In the genomic region with DNA sequence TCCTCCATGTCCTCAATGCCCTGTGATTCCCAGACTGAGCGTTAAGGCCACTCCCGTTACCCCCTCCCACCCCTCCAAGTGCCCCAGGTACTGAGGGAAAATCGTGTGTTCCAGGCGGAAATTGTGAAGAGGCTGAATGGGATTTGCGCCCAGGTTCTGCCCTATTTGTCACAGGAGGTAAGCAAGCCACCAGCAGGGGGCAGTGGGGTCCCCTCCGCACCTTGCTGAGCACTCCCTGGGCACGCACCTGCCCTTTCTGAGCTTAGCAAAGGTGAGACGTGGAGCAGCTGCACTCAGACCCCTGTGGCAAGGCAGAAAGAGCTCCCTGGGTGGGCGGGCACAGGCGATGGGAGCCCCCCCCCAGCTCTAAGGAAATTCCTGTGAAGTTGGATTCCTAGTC, we compare ENCODE assay signal across 8 mouse cellular contexts. TPM values are rescaled to one million over a fixed set of nuclear protein-coding genes. Genes with fewer than 3 reads are reported as not detected.
DNase-seq lines count a peak whose midpoint lies in the region; ATAC-seq lines count a peak whose summit lies in the region.

No protein-coding gene starts in this region.

- peak; percentile 73 for DNase-seq in embryo, embryonic 10 days (ENCODE audit: low spot score)
- DNase-seq in embryo, embryonic 10.5 days (ENCODE audit: low spot score) = no peak
- DNase-seq in urinary bladder, postnatal 14 days (ENCODE audit: low spot score) = peak; percentile 68
- no peak for DNase-seq in urinary bladder, postnatal 4 days (ENCODE audit: low spot score in 2 of 2)
- no peak for DNase-seq in heart, embryonic 10.5 days (ENCODE audit: low spot score)
- peak; percentile 80 to 85 for DNase-seq in kidney, postnatal 4 days
- no peak for DNase-seq in yolk sac, embryonic 10.5 days (ENCODE audit: low spot score)

- peaks cover 30% of the 10 kb centered on the region for H3K27me3 ChIP-seq in heart, embryonic 10.5 days (ENCODE audit: insufficient read depth, poor library complexity, severe bottlenecking)
- peaks cover 40% of the 10 kb centered on the region for H3K27me3 ChIP-seq in neural tube, embryonic 12.5 days (replicated peaks)

- H3K4me2 ChIP-seq in neural tube, embryonic 12.5 days (replicated peaks) = no peak overlapping the region; the same call in 1 of the 2 replicates

- H3K4me1 ChIP-seq in heart, embryonic 10.5 days = peaks cover 81% of the 10 kb centered on the region
- H3K4me1 ChIP-seq in neural tube, embryonic 12.5 days = peaks cover 57% of the 10 kb centered on the region

- peaks cover 62% of the 10 kb centered on the region for H3K36me3 ChIP-seq in heart, embryonic 10.5 days
- peaks cover 35% of the 10 kb centered on the region for H3K36me3 ChIP-seq in neural tube, embryonic 12.5 days

- no peaks in the 10 kb centered on the region for H3K9me3 ChIP-seq in heart, embryonic 10.5 days
- H3K9me3 ChIP-seq in neural tube, embryonic 12.5 days = no peaks in the 10 kb centered on the region

- 17% methylated on average over 10 of the region's 10 CpGs for WGBS in heart, embryonic 10.5 days
- WGBS in neural tube, embryonic 12.5 days = 20% methylated on average over 10 of the region's 10 CpGs

- peak overlapping the region; percentile 86; the same call in 1 of the 2 replicates for H3K27ac ChIP-seq in heart, embryonic 10.5 days
- no peak overlapping the region for H3K27ac ChIP-seq in neural tube, embryonic 12.5 days

- no peak overlapping the region for H3K4me3 ChIP-seq in heart, embryonic 10.5 days
- H3K4me3 ChIP-seq in neural tube, embryonic 12.5 days = no peak overlapping the region

- no peak for ATAC-seq in neural tube, embryonic 12.5 days (ENCODE audit: low FRiP score, low read depth)

- 0 out of 2 replicates have a peak overlapping the region, but pooled peaks have one; percentile 35 for H3K9ac ChIP-seq in neural tube, embryonic 12.5 days

RNA-seq across cellular contexts. Expression of gene Aes, which starts 5.4 kb away (rescaled TPM):
- 467 and 523 TPM in 2 replicates for polyA plus RNA-seq in heart, embryonic 10.5 days (2016; fragmentation: Nextera tagmentation; extraction: Ambion mirVana)
- polyA plus RNA-seq in neural tube, embryonic 12.5 days (2016; fragmentation: Nextera tagmentation; extraction: Ambion mirVana) = 547 and 569 TPM in 2 replicates

RNA-seq across cellular contexts. Expression of gene Tle2, which starts 9.6 kb away (rescaled TPM):
- polyA plus RNA-seq in heart, embryonic 10.5 days (2016; fragmentation: Nextera tagmentation; extraction: Ambion mirVana) = 17.4 and 18.3 TPM in 2 replicates
- polyA plus RNA-seq in neural tube, embryonic 12.5 days (2016; fragmentation: Nextera tagmentation; extraction: Ambion mirVana) = 18.1 and 19.6 TPM in 2 replicates

RNA-seq across cellular contexts. Expression of gene Gna11, which starts 19.7 kb away (rescaled TPM):
- polyA plus RNA-seq in heart, embryonic 10.5 days (2016; fragmentation: Nextera tagmentation; extraction: Ambion mirVana) = 73.2 and 79.1 TPM in 2 replicates
- polyA plus RNA-seq in neural tube, embryonic 12.5 days (2016; fragmentation: Nextera tagmentation; extraction: Ambion mirVana) = 77.6 and 78.3 TPM in 2 replicates

RNA-seq across cellular contexts. Expression of gene Tle6, which starts 36.1 kb away (rescaled TPM):
- polyA plus RNA-seq in heart, embryonic 10.5 days (2016; fragmentation: Nextera tagmentation; extraction: Ambion mirVana) = 29.0 and 33.9 TPM in 2 replicates
- polyA plus RNA-seq in neural tube, embryonic 12.5 days (2016; fragmentation: Nextera tagmentation; extraction: Ambion mirVana) = 6.4 and 7.3 TPM in 2 replicates

RNA-seq across cellular contexts. Expression of gene Gna15, which starts 40.7 kb away (rescaled TPM):
- polyA plus RNA-seq in heart, embryonic 10.5 days (2016; fragmentation: Nextera tagmentation; extraction: Ambion mirVana) = 2.8 and 4.8 TPM in 2 replicates
- 0.81 and 1.2 TPM in 2 replicates for polyA plus RNA-seq in neural tube, embryonic 12.5 days (2016; fragmentation: Nextera tagmentation; extraction: Ambion mirVana)

Comparison
In these comparisons a context has a peak if more than half of its experiments do, and no peak if none do; other contexts are left out.
1. DNase-seq: peak in embryo, embryonic 10 days (single experiment), urinary bladder, postnatal 14 days (single experiment) and kidney, postnatal 4 days (2 of 2); none in embryo, embryonic 10.5 days (single experiment), urinary bladder, postnatal 4 days (0 of 2), heart, embryonic 10.5 days (single experiment) and yolk sac, embryonic 10.5 days (single experiment).